Mouse (Mus musculus) liver, embryonic 14.5 days (tissue): ENCODE measurements around the gene Ada.

Experiments used
- CTCF ChIP-seq: IDR thresholded peaks from 2 replicates; pipeline ENCODE4 v1.5.1; 2016; ENCODE audit warnings: antibody characterized with exemption, low read depth, control low read depth
- EP300 ChIP-seq: IDR thresholded peaks from 2 replicates; pipeline ENCODE4 v1.6.1; 2016; ENCODE audit warnings: antibody characterized with exemption, low read depth

DNA sequence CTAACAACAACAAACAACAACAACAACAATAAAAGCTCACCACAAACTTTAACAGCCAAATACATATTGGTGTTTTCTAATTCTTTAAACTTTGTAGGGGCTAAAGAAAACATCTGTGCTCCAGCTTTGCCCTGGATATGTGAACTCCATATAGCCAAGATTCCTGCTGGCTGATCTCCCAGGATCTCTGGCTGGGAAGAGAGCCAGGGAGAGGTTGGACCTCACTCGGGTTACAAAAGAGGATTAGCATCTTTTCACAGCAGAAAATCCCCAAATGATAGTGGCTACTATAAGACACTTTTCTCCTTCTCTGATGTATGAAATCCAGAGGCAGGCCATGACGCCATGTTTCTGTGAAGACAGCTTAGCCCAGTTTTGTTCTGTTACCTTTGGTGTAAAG lies 6.7 kb upstream of the Ada start:
- no peak for TF ChIP-seq EP300
- TF ChIP-seq CTCF = no peak
